Mouse (Mus musculus) C2C12 (cell line): ENCODE results near the gene Spaca5. TPM values are rescaled to one million over a fixed set of nuclear protein-coding genes. Genes with fewer than 3 reads are reported as not detected.

ENCODE experiments used
- H3K27me3 ChIP-seq: one replicate; pipeline ENCODE4 v1.6.1; 2011; ENCODE audit not compliant: control insufficient read depth, insufficient read depth, insufficient read length
- H3K36me3 ChIP-seq: one replicate; pipeline ENCODE4 v1.6.1; 2011; ENCODE audit not compliant: control insufficient read depth, insufficient read depth
- H3K4me3 ChIP-seq: one replicate; pipeline ENCODE4 v1.5.1; 2011; ENCODE audit warnings: mild to moderate bottlenecking, control low read depth; ENCODE audit not compliant: poor library complexity, insufficient read depth, severe bottlenecking
- H3K79me2 ChIP-seq: one replicate; pipeline ENCODE4 v1.6.1; 2011; ENCODE audit not compliant: control insufficient read depth, insufficient read depth
- H3K79me3 ChIP-seq: one replicate; pipeline ENCODE4 v1.6.1; 2011; ENCODE audit warnings: low read depth, control low read depth
- H3ac ChIP-seq: one replicate; pipeline ENCODE3; 2011; ENCODE audit warnings: low read depth; ENCODE audit not compliant: control insufficient read depth, insufficient read length
- CEBPB ChIP-seq: IDR thresholded peaks from one replicate; pipeline ENCODE4 v1.6.1; 2011; ENCODE audit warnings: low read depth, mild to moderate bottlenecking, control low read depth, moderate library complexity
- CTCF ChIP-seq: IDR thresholded peaks from one replicate; pipeline ENCODE4 v1.5.1; 2011; ENCODE audit not compliant: control insufficient read depth, insufficient read depth, insufficient read length
- FOSL1 ChIP-seq: IDR thresholded peaks from one replicate; pipeline ENCODE4 v1.8.0; 2011; ENCODE audit warnings: mild to moderate bottlenecking, low read length; ENCODE audit not compliant: poor library complexity, insufficient read depth, severe bottlenecking
- MAX ChIP-seq: IDR thresholded peaks from one replicate; pipeline ENCODE4 v1.6.1; 2011; ENCODE audit warnings: mild to moderate bottlenecking, control low read depth
- MYOD1 ChIP-seq: IDR thresholded peaks from one replicate; pipeline ENCODE4 v1.6.1; 2011; ENCODE audit warnings: low read depth; ENCODE audit not compliant: control insufficient read depth, insufficient read length
- MYOG ChIP-seq: IDR thresholded peaks from one replicate; pipeline ENCODE4 v1.6.1; 2011; ENCODE audit not compliant: control insufficient read depth, insufficient read length; ENCODE audit errors: extremely low read depth
- USF1 ChIP-seq: IDR thresholded peaks from one replicate; pipeline ENCODE4 v1.6.1; 2011; ENCODE audit warnings: low read depth, mild to moderate bottlenecking, control low read depth, moderate library complexity
- long read RNA-seq, 2 experiments: library from polyadenylated mRNA; unstranded; transcript quantifications; one replicate each; pipeline ENCODE4 v2.0.0; 2019 to 2020
- polyA plus RNA-seq: library from polyadenylated mRNA; unstranded; fragments of >200 nt; fragmentation: generic; extraction: Trizol; gene quantifications from one replicate; pipeline ENCODE4 v1.2.1, GENCODE M21; 2012; ENCODE audit warnings: missing spikeins

The Spaca5 gene
- polyA plus RNA-seq, result not detected
- long read RNA-seq, experiment 1, result 0 reads
- long read RNA-seq, experiment 2, result 0 reads

DNA sequence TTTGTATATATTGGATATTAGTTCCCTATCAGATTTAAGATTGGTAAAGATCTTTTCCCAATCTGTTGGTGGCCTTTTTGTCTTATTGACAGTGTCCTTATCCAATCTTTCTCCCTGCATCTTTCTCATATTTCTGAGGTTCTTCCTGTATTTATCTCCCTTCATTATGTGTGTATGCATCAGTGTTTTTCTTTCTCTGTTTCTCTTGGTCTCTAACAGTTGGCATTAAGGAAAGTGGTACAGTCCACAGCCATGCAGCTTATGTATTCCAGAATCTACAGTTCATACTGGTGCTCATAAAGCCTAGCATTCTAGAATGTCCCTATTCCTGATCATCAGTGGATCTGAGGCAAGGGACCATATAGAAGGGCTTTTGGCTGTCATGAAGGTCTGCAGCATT, at the start of gene Spaca5:
Spaca5 (plus strand) TSS at position 301 of the 400 bp plus-strand sequence.
- no peaks in the 10 kb centered on the region for H3K36me3 ChIP-seq
- no peaks in the 10 kb centered on the region for H3K79me2 ChIP-seq
- H3ac ChIP-seq, result no peak within 1 kb of the TSS
- H3K4me3 ChIP-seq, result no peak within 1 kb of the TSS
- no peaks in the 10 kb centered on the region for H3K27me3 ChIP-seq
- H3K79me3 ChIP-seq, result no peaks in the 10 kb centered on the region
- TF ChIP-seq USF1, result no peak
- TF ChIP-seq MYOD1, result no peak
- TF ChIP-seq CTCF, result no peak
- TF ChIP-seq CEBPB, result no peak
- no peak for TF ChIP-seq MYOG
- TF ChIP-seq MAX, result no peak
- no peak for TF ChIP-seq FOSL1

DNA sequence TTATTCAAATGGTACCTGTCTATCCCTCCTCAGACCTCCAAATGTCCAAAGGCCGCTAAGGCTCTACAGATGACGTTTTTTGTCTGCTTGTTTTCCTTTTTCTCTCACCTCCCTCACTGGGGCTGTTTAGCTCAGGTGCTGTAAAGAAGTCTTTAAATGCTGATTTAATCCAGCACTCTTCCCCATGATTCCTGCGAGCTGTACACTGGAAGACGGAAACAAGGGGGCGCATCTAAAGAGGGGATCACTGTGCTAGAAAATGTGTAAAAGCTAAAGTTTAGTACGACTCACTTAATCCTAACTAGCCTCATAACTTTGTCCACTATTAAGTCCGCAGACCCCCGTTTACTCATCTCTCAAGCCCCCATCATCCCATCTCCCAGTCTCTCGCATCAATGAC, 6.7 kb upstream of the Spaca5 start:
- Histone ChIP-seq H3K36me3 (no peaks in the 10 kb centered on the region), H3K79me2 (no peaks in the 10 kb centered on the region), H3K27me3 (no peaks in the 10 kb centered on the region), H3K79me3 (no peaks in the 10 kb centered on the region), H3K4me3 (peak overlapping the region; percentile 40), H3ac (peak overlapping the region; percentile 79)
- TF ChIP-seq MAX, result no peak
- TF ChIP-seq MYOD1, result no peak
- no peak for TF ChIP-seq MYOG
- TF ChIP-seq FOSL1, result no peak
- TF ChIP-seq CTCF, result no peak
- TF ChIP-seq CEBPB, result no peak
- no peak for TF ChIP-seq USF1

- Histone ChIP-seq H3K27me3 (no peaks in the 10 kb centered on the region), H3K36me3 (no peaks in the 10 kb centered on the region)
These were observed 6.2 kb upstream of the Spaca5 start, which contains the start of gene Zfp182 for GRCm38 (mm10) chrX:21061866-21062543. Gene Zfp182 (minus strand): TSS chrX:21062316.

GRCm38 (mm10) chrX:21062544-21062890, 5.7 kb upstream of the Spaca5 start:
- no peak overlapping the region for H3ac ChIP-seq
- TF ChIP-seq MYOG (no peak), MYOD1 (no peak), CTCF (no peak), USF1 (no peak), CEBPB (no peak), FOSL1 (no peak), MAX (no peak)
- H3K36me3 ChIP-seq, result no peaks in the 10 kb centered on the region
- H3K4me3 ChIP-seq, result no peak overlapping the region
- H3K79me2 ChIP-seq, result no peaks in the 10 kb centered on the region
- no peaks in the 10 kb centered on the region for H3K79me3 ChIP-seq
- H3K27me3 ChIP-seq, result no peaks in the 10 kb centered on the region

More at GRCm38 (mm10) chrX:21061866-21062543, 6.2 kb upstream of the Spaca5 start, which contains the start of gene Zfp182:
- Histone ChIP-seq H3ac (peak within 1 kb of the TSS; percentile 79), H3K79me2 (no peaks in the 10 kb centered on the region), H3K79me3 (no peaks in the 10 kb centered on the region), H3K4me3 (peak within 1 kb of the TSS; percentile 40)
- TF ChIP-seq USF1, result no peak
- TF ChIP-seq CTCF, result no peak
- TF ChIP-seq CEBPB, result no peak
- no peak for TF ChIP-seq FOSL1
- no peak for TF ChIP-seq MYOG
- TF ChIP-seq MYOD1, result no peak

GRCm38 (mm10) chrX:21088645-21088982, 20.4 kb downstream of the Spaca5 start:
- Histone ChIP-seq H3K79me3 (no peaks in the 10 kb centered on the region), H3K36me3 (no peaks in the 10 kb centered on the region), H3ac (no peak overlapping the region), H3K4me3 (peak overlapping the region; percentile 30), H3K27me3 (no peaks in the 10 kb centered on the region), H3K79me2 (no peaks in the 10 kb centered on the region)
- TF ChIP-seq MYOD1 (no peak), MYOG (no peak), USF1 (no peak), CTCF (no peak), MAX (no peak), CEBPB (no peak), FOSL1 (no peak)

DNA sequence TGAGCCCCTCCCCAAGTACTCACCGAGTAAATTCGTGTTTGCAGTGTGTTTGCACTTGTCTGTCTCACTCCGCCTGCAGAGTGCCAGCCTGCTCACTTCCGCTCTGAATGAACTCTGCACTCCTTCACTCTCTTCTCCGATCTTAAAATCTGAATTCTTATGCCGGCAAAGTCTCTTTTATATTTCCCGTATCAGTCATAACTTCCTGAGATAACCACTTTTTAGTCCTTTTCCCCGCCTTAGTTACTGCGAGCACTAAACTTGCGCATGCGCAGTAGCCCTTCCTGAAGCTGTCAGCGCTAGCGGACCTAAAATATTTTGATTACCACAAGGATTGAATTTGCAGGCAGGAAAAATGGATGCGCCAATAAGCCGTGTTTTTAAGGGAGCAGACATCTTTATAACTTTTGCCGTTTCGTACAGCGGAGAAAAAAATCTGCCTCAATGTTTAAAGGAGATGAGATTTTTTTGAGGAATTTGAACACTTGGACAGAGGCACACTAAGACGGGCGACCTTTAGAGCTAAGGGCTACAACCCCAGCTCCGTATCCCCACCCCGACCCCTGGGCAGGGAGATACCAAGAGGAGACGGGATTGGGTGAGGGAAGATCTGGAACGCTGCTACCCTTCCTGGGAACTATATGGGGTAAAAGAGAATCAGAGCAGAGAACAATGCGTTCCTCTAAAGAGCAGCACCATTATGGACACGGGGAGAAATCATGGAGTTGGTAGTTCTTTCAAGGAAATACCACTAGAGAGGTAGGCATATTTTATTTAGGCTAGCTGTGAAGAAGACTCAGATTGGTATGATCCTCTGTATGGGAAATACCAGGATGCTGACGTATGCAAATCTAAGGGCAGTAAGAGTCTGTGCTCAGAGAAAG, 21.0 kb downstream of the Spaca5 start, which contains the start of gene Zfp300:
Zfp300 (minus strand) TSS at position 545 of the 884 bp plus-strand sequence.
- Histone ChIP-seq H3K79me2 (no peaks in the 10 kb centered on the region), H3ac (peak within 1 kb of the TSS; percentile 24), H3K79me3 (no peaks in the 10 kb centered on the region), H3K4me3 (peak within 1 kb of the TSS; percentile 30), H3K36me3 (no peaks in the 10 kb centered on the region), H3K27me3 (no peaks in the 10 kb centered on the region)
- TF ChIP-seq CTCF, result no peak
- TF ChIP-seq USF1, result no peak
- no peak for TF ChIP-seq MAX
- TF ChIP-seq MYOD1, result no peak
- TF ChIP-seq FOSL1, result no peak
- TF ChIP-seq MYOG, result no peak
- TF ChIP-seq CEBPB, result no peak
